Mouse (Mus musculus) lung, adult 2 months (tissue): ENCODE measurements at regions not wholly inside any gene's neighbourhood (a gene's known extent, or its start where the extent isn't known, plus 50 kb on each side); places are given as distances from the start of the nearest gene placed in this dataset.

ENCODE experiments used
- DNase-seq: peaks from one replicate; pipeline ENCODE4 v3.0.0; 2022
- H3K4me1 ChIP-seq: fragments of 200-500 bp; 2 replicates; pipeline ENCODE4 v1.6.1; 2011; ENCODE audit warnings: low read length; ENCODE audit not compliant: control insufficient read depth, insufficient read depth
- H3K4me3 ChIP-seq: fragments of 200-500 bp; replicated peaks from 2 replicates; pipeline ENCODE3; 2011; ENCODE audit warnings: low read depth, mild to moderate bottlenecking, control low read depth, low read length; ENCODE audit errors: extremely low read depth
- CTCF ChIP-seq: fragments of 200-500 bp; IDR thresholded peaks from 2 replicates; pipeline ENCODE4 v1.5.1; 2011; ENCODE audit warnings: mild to moderate bottlenecking, low read length, control low read depth; ENCODE audit not compliant: insufficient read depth
- POLR2A ChIP-seq: fragments of 200-500 bp; IDR thresholded peaks from 2 replicates; pipeline ENCODE4 v1.6.1; 2011; ENCODE audit warnings: low read depth, mild to moderate bottlenecking, control low read depth, low read length, borderline replicate concordance; ENCODE audit errors: extremely low read depth
- WGBS: fragments of 180-500 bp; shearing (Covaris S2); methylation state at CpG from one replicate; pipeline ENCODE4 v1.1.7; 2018; 5-methylcytosine and 5-hydroxymethylcytosine counted together

- no peak for TF ChIP-seq POLR2A
- no peak for TF ChIP-seq CTCF
- no peaks in the 10 kb centered on the region for H3K4me1 ChIP-seq
- WGBS, result 77% methylated on average over 6 of the region's 6 CpGs
- no peak overlapping the region for H3K4me3 ChIP-seq
- DNase-seq, result no peak
These were observed 163.3 kb upstream of the Fer start for GRCm38 (mm10) chr17:63699537-63699936.

- H3K4me3 ChIP-seq, result no peak overlapping the region
- no peaks in the 10 kb centered on the region for H3K4me1 ChIP-seq
- DNase-seq, result no peak
- TF ChIP-seq POLR2A (no peak), CTCF (no peak)
- 76% methylated on average over 3 of the region's 3 CpGs for WGBS
These were observed 157.9 kb upstream of the Fer start for GRCm38 (mm10) chr17:63704991-63705390.

GRCm38 (mm10) chr17:63712937-63713336 is 149.9 kb upstream of the Fer start:
- 63% methylated on average over 6 of the region's 6 CpGs for WGBS
- TF ChIP-seq POLR2A, result no peak
- TF ChIP-seq CTCF, result no peak

GRCm38 (mm10) chr17:63715687-63716086 is 147.2 kb upstream of the Fer start:
- WGBS, result 89% methylated on average over 9 of the region's 9 CpGs
- DNase-seq, result no peak
- no peaks in the 10 kb centered on the region for H3K4me1 ChIP-seq
- H3K4me3 ChIP-seq, result no peak overlapping the region
- TF ChIP-seq POLR2A (no peak), CTCF (no peak)

More at GRCm38 (mm10) chr17:63712937-63713336, 149.9 kb upstream of the Fer start:
- H3K4me1 ChIP-seq, result no peaks in the 10 kb centered on the region
- H3K4me3 ChIP-seq, result no peak overlapping the region
- DNase-seq, result no peak

- DNase-seq, result no peak
- H3K4me1 ChIP-seq, result no peaks in the 10 kb centered on the region
- no peak for TF ChIP-seq POLR2A
- no peak for TF ChIP-seq CTCF
- H3K4me3 ChIP-seq, result no peak overlapping the region
- WGBS, result 72% methylated on average over 6 of the region's 6 CpGs
These were observed 146.7 kb upstream of the Fer start for GRCm38 (mm10) chr17:63716161-63716560.

- TF ChIP-seq POLR2A (no peak), CTCF (no peak)
- no peaks in the 10 kb centered on the region for H3K4me1 ChIP-seq
- no peak for DNase-seq
- 69% methylated on average over 9 of the region's 9 CpGs for WGBS
- H3K4me3 ChIP-seq, result no peak overlapping the region
These were observed 145.7 kb upstream of the Fer start for GRCm38 (mm10) chr17:63717051-63717578.

GRCm38 (mm10) chr17:63718972-63719715 is 143.7 kb upstream of the Fer start:
- H3K4me1 ChIP-seq, result no peaks in the 10 kb centered on the region
- no peak for TF ChIP-seq CTCF
- no peak for TF ChIP-seq POLR2A
- no peak for DNase-seq
- no peak overlapping the region for H3K4me3 ChIP-seq
- WGBS, result 75% methylated on average over 16 of the region's 16 CpGs

- TF ChIP-seq POLR2A (no peak), CTCF (no peak)
- Histone ChIP-seq H3K4me3 (no peak overlapping the region), H3K4me1 (no peaks in the 10 kb centered on the region)
- WGBS, result 66% methylated on average over 4 of the region's 4 CpGs
- DNase-seq, result no peak
These were observed 143.1 kb upstream of the Fer start for GRCm38 (mm10) chr17:63719771-63720170.

- TF ChIP-seq POLR2A (no peak), CTCF (no peak)
- H3K4me1 ChIP-seq, result no peaks in the 10 kb centered on the region
- DNase-seq, result no peak
- H3K4me3 ChIP-seq, result no peak overlapping the region
- WGBS, result 26% methylated on average over 4 of the region's 4 CpGs
These were observed 142.0 kb upstream of the Fer start for GRCm38 (mm10) chr17:63720883-63721282.

- WGBS, result 62% methylated on average over 12 of the region's 12 CpGs
- no peak overlapping the region for H3K4me3 ChIP-seq
- no peak for DNase-seq
- TF ChIP-seq POLR2A (no peak), CTCF (no peak)
- no peaks in the 10 kb centered on the region for H3K4me1 ChIP-seq
These were observed 140.3 kb upstream of the Fer start for GRCm38 (mm10) chr17:63722434-63723004.
